Mouse (Mus musculus): ENCODE measurements around the gene Opcml. TPM values are rescaled to one million over a fixed set of nuclear protein-coding genes. Genes with fewer than 3 reads are reported as not detected.

Opcml gene
- total RNA-seq (2021), result 100 to 1,000 TPM; 210 to 230 TPM
- long read RNA-seq, experiment 1, partial matches to known transcripts, result 2 of 40 reads
- long read RNA-seq, experiment 1, other reads (novel, unspliced or antisense), result 35 of 40 reads
- long read RNA-seq, experiment 2, partial matches to known transcripts, result 2 of 17 reads
- long read RNA-seq, experiment 2, other reads (novel, unspliced or antisense), result 14 of 17 reads

DNA sequence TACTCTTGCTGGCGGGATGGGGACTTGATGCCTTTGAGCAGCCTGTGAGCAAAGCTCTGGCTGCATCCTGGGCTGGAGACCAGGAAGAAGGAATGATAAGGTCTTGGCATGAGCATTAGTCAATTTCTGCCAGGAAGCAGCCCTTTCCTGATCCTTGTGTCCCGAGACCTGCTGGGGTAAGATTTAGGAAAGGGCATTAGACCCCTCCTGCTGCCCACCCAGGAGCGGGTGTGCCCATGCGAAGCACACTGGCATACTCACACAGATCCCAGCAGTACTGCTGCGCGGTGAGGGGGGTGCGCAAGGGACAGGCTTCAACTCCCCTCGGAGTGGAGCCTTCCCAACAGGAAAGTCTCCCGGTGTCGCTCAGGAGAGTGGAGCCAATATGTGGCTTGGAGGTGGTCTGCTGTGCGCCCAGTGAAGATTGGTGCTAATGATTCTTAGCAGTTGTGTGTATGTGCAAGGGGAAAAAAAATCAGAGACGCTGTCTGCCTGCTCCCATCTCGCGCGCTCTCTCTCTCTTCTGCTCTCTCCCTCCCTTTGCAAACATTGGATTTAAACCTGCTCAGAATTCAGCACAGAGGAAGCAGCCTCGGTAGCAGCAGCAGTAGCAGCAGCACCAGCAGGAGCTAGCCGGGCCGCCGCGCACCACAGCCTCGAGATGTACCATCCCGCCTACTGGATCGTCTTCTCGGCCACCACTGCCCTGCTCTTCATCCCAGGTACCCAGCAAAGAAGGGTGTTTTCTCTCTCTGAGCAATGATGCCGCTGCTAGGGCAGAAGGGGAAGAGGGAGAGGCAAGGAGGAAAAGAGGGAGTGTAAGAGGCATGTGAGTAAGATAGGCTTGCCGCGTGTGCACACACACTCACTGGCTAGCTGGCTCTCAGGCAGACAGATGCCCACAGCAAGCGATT lies at the start of gene Opcml:
Gene Opcml, plus strand, starts transcription at position 51 of the 914 bp plus-strand sequence.
- peak; percentile 59 to 72 for DNase-seq (ENCODE audit: low spot score in 2 of 2)

DNA sequence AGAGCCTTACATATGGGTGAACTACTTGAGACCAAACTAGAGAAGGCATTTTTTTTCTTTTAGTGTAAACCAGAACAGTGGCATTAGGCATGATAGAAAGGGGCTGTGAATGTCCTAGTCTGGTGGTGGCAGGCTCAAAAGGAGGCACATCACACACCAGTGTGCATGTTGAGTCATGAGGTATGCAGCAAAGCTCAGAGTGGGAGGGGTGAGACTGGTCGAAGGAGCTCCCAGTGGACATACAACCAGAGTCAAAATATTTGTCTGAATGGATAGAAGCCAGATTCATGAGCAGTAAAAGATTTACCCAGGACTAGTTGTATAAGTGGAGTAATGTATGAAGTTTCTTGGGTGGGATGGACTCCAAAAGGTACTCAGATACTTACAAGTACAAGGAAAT lies 31.9 kb upstream of the Opcml start:
- DNase-seq (ENCODE audit: low spot score in 2 of 2), result no peak

DNA sequence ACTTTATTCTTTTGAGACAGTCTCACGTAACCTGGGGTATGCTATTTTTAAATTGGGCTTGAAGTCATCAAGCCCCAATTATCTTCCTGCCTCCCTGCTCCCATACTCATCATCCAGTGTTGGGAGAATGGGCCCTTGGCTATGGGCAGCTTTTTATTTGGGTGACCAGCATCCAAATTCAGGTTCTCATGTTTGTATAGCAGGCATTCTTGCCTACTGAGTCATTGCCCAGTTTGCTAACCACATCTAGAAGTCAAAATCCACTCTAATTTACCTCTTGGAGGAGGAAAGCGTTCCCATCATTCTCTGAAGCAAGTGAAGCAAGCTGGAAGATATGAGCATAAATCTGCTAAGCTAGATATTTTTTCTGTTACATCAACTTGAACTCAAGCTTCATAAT lies 29.4 kb upstream of the Opcml start:
- DNase-seq (ENCODE audit: low spot score in 2 of 2), result no peak

DNA sequence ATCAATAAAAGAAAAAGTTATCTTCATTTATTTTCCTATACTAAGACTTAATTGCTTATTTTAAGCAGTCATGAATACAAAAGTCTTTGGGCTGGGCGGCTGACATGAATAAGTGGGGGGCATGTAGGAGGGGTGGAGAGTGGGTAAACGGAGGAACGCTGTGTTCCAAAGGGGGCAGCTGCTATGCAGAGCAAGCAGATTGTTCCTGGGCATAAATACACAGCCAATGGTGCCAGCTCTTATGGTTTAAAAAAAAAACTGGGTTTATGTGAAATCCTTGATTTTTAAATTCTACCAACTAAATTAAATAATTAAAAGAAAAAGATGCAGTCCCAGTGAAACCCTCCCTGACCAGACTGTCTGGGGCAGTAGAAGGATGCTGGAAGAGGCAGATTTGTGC lies 24.1 kb upstream of the Opcml start:
- peak; percentile 20 to 30 for DNase-seq (ENCODE audit: low spot score in 2 of 2)

DNA sequence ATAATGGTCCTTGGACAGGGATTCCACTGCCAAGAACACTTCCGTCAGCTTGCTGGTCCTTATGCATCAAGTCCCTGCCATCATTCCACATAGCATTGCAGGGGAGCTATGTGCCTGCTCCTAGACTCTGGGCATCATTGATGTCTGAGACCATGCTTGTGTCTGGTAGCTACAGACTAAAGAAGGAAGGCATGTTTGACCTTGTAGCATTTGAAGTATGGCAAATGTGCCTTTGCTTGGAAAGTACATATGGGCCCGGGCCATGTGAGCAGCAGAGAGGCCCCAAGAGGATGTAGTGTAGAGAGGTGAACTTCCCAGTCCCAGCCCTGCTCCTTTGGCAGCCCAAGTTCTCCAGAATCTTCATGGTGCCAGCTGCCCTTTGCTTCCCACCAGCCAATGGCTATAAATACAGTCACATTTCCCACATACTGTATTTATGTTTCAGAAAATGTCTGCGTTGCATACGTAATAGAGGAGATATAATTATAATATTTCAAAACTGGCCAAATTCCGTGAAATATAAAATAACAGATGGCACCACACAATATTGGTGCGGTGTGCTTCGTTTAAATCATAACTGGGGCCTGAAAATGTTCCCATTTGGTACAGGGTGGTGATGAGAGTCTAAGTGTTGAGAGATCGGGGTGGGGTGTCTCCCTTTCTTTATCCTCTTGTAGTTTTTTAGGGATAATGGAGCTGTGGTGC lies 23.2 kb upstream of the Opcml start:
- peak in 1 of 2 experiments; percentile 29 for DNase-seq (ENCODE audit: low spot score in 2 of 2)

DNA sequence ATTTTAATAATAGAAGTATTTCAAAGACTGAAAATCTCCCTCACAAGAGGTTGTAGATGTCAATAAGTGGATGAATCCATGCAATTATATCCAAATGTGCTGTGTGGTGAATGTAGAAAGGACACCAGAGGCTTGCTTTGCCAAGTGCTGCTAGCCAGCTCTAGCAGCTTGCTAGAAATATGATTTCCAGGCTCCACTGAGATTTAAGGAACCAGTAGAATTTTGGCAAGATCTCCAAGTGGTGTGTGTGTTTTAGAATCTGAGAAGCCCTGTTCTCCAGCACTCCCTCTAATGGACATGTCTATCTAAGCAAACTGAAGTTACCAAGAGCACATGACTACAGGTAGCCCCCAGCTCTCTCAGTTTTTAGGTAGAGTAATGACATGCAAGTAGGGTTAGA lies 21.8 kb upstream of the Opcml start:
- DNase-seq (ENCODE audit: low spot score in 2 of 2), result no peak

DNA sequence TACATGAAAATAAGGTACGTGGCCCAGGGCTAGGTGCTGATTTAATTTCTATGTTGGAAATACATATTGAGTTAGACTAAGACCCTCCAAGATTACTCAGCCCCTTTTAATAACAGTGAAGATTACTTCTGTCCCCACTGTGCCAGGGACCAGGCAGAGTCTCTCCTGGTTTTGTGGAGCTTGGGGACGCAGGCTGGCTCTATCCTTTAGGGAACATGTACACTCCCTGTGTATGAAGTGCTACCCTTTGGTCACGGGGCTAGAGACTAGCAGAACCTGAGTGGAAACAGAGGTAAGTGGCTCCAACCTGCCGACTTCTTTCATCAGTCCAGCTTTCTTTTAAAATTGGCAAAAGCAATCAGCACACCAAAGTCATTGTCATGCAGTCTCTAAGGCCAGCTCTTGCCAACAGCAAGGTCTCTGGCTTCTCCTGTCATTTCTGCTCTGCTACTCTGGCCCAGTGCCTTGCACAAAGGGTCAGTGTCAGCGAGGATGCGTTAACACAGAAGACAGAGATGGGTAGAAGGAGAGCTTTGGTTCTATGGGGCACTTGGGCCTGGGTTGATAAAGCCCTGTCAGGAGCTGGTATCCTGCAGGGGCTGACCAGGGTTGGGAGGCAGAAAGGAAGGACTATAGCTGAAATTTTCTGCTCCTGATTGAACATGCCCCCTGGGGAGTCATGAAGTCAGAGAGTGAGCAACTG lies 9.1 kb upstream of the Opcml start:
- DNase-seq (ENCODE audit: low spot score in 2 of 2), result no peak

DNA sequence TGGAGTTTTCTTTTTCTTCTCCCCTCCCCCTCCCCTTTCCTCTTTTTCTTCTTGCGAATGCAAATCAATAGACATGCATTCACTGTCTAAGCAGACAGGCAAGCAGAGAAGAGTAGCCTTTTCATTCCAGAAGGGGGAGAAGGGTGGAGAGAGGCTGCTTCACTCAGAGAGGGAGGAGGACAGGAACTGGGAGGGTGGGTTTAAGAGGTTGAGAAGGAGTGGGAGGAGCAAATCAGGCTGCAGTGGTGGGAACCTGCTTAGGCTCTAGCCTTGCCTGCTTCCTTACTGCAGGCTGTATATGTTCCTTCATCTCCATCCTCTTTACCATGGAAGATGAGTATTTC lies 8.6 kb upstream of the Opcml start:
- DNase-seq (ENCODE audit: low spot score in 2 of 2), result no peak

DNA sequence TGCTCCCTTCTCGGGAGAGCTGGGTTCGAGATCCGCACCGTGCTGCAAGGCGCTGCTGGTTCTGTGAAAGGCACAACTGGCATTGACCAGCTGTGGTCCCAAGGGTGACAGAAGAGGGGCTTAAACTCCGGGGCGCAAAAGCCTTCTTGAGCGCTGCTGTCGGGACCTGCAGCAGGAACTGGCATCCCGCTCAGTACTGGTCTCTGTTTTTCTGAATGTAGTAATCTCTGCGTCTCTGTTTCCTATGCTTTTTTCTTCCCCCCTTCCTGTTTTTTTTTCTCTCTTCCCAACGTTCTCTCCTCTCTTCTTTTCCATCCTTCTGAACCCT lies 1.0 kb downstream of the Opcml start:
- no peak for DNase-seq (ENCODE audit: low spot score in 2 of 2)

DNA sequence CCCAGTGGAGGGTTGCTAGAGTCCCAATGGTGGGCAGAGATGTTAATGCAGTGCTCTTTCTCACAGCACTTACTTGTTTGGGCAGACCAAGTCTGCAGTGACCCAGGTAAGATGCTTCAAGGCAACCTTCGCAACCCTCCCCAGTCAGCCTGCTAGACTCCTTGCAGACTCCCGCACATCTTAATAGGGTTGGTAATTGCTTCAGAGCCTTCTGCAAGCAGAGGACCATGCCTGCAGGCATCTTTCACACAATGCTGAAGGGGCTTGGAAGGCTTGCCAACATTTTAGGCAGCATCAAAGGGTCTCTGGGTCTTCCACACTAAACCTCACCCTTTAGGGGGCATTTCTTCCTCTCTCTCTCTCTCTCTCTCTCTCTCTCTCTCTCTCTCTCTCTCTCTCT lies 1.7 kb downstream of the Opcml start:
- DNase-seq (ENCODE audit: low spot score in 2 of 2), result no peak

DNA sequence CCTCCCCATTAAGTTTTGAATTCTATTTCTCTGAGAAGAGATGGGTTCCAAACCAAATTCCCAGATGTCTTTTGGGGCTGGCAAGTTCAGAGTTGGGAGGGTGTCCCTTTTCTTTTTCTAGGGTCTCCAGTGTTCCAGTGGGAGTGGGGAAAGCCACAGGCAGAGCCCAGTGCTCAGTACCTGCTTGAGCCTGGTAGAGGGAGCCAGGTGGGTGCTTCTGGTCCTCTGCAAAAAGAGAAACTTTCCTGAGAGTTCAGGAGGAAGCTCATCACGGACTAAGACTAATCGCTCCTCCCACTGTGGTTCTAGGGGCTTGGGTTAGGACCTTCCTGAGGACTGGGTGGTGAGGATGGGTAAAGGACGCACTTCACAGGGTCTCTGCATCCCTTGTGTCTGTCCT lies 2.4 kb downstream of the Opcml start:
- no peak for DNase-seq (ENCODE audit: low spot score in 2 of 2)

DNA sequence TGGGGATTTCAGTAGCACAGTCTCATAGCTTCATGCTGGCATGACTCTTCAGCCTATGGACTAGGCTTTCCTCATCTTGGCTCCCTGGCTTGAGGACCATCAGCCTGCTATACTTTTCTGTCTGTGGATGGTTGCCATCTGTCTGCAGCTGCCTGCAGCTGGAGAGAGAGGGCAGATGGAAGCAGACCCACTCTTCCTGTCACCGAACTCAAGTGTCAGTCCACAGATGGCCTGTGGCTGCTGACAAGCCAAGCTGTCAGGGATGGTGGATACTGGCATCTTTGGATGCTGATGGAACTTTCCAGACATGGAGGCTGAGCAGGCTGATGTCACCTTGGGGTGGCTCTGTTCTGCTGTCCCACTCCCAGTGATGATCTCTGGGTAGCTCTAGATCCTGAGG lies 6.0 kb downstream of the Opcml start:
- DNase-seq (ENCODE audit: low spot score in 2 of 2), result no peak

DNA sequence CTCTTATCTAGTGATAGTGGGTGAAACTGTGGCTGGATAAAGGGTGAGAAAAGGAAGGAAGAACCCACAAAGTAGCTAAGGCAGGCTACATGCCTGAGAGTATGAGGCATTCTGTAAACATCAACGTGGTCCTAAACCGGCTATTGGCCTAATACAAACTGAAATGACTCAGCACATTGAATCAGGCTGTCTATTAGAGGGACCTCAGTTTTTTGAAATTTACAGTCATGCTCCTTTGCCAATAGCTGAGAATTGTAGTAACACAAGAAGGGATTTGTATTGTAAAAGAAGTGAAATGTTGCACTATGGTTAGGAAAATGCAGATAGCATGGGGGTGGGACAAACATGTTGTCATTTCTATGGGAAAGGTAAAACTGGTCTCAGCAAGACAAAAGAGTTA lies 10.4 kb downstream of the Opcml start:
- DNase-seq (ENCODE audit: low spot score in 2 of 2), result no peak

DNA sequence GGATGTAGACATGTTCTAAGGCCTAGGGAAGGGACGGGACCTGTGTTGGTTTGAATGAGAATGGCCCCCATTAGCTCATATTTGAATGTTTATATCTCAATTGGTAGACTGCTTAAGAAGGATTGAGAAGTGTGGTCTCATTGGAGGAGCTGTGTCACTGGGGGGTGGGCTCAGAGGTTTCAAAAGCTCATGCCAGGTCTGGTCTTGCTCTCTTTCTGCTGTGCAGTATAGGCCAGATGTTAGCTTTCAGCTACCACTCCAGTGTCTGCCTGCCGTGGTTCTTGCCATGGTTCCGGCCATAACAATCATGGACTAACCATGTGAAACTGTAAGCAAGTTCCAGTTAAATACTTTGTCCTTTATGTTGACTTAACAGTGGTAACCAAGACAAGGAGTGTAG lies 11.2 kb downstream of the Opcml start:
- no peak for DNase-seq (ENCODE audit: low spot score in 2 of 2)

DNA sequence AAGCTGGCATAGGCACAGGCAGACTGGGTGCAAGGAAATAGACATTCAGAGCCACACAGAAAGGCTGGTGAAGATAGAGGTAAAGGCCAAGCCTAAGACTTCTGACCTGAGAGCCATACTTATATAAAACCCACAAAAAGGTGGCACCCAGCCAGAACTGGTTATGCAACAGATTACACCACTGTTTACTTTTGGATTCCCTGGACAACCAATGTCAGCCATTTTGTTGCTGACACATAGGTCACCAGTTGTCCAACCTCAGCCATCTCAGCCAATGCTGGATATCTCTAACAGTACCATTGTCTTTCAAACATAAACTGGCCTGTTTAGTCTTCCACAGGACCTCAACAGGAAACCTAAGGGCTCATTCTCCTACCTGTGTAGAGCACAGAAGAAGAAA lies 11.8 kb downstream of the Opcml start:
- DNase-seq (ENCODE audit: low spot score in 2 of 2), result no peak

DNA sequence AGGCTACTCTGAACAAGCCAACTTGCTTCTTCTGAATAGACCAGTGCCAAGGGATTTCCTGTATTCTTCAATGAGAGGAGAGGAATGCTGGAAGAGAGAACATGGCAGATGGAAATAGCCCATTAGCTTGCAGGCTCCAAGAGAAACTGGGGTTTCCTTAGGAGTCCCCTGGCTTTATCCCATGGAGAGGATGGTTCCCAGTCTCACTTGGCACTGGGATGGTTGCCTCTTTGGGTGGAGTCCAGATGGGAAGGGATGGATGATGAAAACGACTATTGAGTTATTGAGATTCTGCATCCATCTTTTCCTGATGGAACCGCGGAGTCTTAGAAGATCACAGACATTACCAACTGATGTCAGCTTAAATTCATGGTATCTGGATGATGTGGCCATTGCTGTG lies 13.9 kb downstream of the Opcml start:
- no peak for DNase-seq (ENCODE audit: low spot score in 2 of 2)

DNA sequence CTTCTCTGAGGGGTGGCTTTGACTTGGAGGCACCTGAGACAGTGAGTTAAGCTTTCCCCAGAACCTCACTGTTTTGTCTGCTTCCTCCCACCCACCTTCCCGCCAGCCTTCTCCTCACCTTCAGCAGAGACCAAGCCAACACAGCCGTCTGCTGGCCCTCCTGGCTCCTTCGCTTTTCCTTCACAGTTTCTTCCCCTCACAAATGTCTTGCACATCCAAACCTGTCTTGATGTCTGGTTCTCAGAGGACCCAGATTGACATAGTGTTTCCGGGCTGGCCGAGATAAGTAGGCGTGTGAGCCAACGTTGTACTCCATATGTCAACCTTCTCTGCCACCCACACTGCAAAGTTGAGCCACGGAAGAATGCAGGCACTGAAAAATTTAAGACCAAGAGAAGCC lies 19.2 kb downstream of the Opcml start:
- DNase-seq (ENCODE audit: low spot score in 2 of 2), result peak; percentile 39 to 63

DNA sequence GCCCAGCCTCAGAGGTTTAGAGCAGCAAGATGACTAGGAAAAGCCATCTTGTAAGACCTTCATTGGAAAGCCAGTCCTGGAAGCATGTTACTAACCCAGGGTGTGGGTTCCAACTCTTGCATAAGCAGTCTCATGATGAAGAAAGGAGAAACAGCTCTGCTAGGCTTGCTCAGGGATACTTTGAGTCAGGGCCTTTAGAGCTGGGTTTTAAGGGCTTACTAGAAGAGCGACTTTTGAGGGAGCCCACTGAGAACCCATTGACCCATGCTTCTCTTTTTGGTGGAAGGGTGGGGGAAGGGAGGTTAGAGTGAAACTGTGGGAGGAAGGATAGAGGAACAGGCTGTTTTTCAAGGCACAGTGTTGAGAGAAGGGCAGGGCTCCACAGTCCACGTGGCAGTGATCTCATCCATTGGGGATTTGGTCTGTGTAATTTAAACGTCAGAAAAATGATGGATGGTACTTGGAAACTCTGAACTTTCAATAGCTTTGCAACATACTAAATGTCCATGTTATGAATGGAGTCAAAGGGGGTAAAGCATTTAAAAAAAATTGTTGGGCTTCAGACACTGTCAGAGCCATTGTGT lies 22.7 kb downstream of the Opcml start:
- no peak for DNase-seq (ENCODE audit: low spot score in 2 of 2)

DNA sequence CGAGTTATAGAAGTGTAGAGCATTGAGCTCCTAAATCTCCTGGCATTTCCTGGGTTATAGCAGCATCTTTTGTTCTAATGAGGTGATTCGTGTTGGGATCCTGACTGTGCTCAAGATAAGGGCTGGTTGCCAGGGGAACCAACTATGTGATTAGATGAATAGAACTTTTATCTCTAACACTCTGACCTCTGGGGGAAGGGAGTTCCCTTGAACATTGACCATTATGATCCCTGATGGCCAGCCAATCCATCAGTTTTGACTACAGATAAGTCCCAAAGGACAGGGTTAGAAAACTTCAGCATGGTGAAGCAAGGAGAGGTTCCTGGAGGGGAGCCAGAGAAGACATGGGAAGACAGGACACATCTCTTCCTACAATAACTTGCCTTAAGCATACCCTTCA lies 23.6 kb downstream of the Opcml start:
- DNase-seq (ENCODE audit: low spot score in 2 of 2), result no peak

DNA sequence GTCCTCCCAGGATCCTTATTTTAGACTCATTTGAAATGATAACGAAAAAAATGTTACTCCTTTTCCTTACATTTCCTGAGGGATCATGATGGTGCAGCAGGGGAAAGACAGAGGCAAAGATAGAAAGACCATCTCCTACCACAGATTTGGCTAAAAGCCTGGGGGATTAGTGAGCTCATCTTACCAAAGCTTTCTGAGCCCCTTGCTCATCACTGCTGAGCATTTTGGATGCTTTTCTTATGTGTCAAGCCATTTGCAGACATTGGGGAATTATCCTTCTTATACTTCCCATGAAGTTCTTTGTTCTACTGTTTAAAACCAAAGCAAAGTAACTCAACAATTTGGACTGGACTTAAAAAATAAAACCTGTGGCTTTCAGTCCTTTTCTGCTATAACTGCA lies 30.6 kb downstream of the Opcml start:
- DNase-seq (ENCODE audit: low spot score in 2 of 2), result no peak

DNA sequence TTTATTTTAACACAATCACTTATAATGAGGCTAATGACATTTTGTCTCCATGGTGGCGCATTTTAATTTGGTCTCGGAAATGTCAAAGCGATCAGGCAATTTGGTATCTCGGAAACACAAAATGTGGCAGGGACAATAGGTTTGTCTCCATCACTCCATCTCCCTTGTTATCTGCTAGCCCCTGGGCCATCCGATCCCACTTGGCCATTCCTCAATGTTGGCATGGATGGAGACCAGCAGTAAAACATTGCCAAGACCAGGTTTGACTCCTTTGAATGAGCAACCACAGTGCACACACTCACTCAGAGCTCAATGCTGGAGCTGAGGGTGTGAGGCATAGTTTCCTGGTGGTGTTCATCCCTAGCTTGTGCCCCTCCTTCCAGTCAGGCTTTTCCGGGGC lies 32.1 kb downstream of the Opcml start:
- no peak for DNase-seq (ENCODE audit: low spot score in 2 of 2)

DNA sequence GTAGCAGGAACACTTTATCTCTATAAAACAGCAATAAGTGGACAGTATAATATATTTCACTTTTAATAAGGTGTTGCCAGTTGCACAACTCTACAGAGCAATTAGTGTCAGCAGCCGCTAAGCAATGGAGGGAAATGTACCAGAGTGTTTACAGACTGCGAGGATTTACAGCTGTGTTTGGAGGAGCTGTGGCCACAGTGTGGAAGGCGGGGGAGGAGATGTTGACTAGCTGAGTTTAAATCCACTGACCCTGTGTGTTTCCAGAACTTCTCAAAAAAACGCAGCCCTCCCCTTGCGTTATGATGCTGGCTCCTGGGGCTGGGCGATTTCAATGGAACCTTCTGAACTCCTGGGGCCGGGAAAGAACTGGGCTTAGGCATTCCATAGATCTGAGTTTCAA lies 33.8 kb downstream of the Opcml start:
- no peak for DNase-seq (ENCODE audit: low spot score in 2 of 2)

Measured in left cerebral cortex, adult 18-20 months (tissue).